Mouse (Mus musculus) neutrophil, adult 5-6 weeks (primary cell): ENCODE measurements around the gene Cep250. TPM values are rescaled to one million over a fixed set of nuclear protein-coding genes. Genes with fewer than 3 reads are reported as not detected.

Source experiments
- ATAC-seq: fragments of 151-379, 151-347 bp; 2 replicates; pipeline ENCODE4 v1.8.0; 2017; ENCODE audit warnings: mild to moderate bottlenecking, moderate TSS enrichment; ENCODE audit not compliant: insufficient number of reproducible peaks, poor library complexity, low FRiP score, severe bottlenecking; ENCODE audit errors: extremely low read depth
- total RNA-seq: library from RNA; stranded (forward); fragments of 200-1000 nt; gene quantifications from 2 replicates; pipeline ENCODE4 v1.2.3, GENCODE M21; 2017

Cep250 gene
- total RNA-seq, 1 experiment from 2014 or later, result 69.1 TPM

DNA sequence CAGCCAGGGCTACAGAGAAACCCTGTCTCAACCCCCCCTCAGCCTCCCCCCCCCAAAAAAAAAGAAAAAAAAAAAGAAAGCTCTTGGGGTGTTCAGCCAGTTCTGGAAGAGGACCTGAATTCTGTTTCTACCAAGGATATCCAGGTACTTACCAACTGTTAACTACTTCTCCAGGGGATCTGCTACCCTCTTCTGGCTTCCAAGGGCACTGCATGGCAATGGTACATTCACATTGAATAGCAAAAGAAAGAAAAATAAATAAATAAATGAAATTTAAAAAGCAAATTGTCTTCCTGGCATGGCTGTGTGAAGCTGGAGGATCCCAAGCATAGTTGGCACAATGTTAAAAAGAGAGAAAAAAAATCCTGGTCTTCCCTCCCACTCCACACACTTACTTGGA lies 4.3 kb upstream of the Cep250 start:
- no peak for ATAC-seq

DNA sequence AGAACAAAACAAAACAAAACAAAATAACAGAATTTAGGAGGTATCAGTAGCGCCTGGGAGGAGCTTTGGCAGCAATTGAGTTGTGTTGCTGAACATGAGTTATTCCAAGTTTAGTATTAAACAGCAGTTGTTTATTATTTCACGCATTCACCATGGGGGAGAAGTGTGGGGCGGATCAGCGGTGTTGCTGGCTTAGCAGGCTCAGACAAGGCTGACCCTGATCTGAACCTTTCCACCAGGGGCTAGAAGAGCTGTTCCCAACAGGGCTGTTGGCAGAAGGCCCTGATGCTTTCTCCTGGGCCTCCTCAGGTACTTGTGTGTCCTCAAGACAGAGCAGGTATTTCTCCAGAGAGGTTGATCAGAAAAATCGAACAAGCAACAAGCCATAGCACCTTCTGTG lies 3.7 kb downstream of the Cep250 start:
- no peak for ATAC-seq

DNA sequence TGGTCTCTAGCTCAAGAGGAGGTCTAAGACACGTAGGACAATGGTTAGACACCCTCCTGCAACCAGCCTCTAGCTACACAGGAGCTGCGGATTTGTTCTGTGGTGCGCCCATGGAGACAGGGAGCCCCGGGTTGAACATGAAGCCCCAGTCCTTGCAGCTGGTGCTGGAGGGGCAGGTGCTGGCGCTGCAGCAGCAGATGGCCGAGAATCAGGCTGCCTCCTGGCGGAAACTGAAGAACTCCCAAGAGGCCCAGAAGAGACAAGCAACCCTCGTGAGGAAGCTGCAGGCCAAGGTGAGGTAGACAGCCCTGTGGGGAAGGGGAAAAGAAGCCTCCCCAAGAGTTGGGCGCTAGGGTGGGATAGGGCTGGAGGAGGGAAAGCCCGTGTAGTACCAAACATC lies 5.6 kb downstream of the Cep250 start:
- no peak for ATAC-seq

DNA sequence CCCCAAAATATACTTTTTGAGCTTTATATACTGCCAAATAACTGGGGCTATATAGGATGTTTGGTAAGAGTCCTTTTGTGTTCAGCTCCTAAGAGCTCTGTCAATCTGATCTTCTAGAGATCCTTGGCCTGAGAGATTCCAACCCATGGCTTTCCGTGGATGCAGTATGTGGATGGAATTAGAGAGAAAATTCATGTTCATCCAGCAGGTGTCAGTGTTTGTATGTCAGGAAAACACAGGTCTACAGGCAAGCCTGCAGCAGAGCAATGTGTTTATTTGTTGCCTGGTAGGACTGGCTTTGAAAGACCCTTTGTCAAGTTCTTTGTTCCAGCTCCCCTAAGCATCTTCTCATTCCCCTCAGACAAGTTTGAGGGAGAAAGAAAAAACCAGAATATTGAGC lies 6.7 kb downstream of the Cep250 start:
- no peak for ATAC-seq

DNA sequence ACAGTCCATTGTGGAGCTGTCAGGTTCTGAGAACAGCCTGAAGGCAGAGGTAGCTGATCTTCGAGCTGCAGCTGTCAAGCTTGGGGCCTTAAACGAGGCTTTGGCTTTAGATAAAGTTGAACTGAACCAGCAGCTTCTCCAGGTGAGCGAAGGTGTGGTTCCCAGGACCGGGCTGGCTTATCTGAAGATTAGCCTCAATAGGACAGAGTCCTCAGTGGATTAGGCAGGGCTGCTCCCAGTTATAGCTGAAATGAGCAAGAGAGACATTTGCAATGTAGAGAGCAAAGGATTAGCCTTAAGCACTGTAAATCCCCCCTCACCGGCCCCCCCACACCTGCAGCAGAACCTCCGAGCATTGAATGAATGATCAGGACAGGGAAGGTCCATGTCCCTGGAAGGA lies 17.1 kb downstream of the Cep250 start:
- no peak for ATAC-seq

DNA sequence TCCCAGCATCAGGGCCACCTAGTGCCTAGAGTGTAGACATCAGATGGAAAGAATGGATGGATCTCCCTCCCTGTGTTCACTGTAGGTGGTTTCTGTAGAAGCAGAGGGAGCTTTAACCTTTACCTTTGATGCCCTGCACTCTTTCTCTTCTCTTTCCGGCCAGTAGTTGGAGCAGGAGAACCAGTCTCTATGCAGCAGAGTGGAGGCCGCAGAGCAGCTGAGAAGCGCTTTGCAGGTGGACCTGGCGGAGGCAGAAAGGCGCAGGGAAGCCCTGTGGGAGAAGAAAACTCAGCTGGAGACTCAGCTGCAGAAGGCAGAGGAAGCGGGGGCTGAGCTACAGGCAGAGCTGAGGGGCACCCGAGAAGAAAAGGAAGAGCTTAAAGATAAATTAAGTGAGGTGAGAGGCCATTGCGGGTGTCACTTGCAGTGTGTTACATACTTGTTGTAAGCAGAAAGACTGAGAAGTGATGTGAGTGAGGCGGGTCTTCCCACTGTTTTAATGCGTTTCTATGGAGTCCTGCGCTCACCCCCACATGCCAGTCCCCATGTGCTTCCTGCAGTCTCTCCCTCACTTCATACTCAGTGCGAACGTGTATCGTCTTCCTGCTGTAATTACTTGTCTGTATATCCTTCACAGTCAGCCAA lies 18.0 kb downstream of the Cep250 start:
- ATAC-seq, result peak; percentile 51; the same call in 1 of the 2 replicates

DNA sequence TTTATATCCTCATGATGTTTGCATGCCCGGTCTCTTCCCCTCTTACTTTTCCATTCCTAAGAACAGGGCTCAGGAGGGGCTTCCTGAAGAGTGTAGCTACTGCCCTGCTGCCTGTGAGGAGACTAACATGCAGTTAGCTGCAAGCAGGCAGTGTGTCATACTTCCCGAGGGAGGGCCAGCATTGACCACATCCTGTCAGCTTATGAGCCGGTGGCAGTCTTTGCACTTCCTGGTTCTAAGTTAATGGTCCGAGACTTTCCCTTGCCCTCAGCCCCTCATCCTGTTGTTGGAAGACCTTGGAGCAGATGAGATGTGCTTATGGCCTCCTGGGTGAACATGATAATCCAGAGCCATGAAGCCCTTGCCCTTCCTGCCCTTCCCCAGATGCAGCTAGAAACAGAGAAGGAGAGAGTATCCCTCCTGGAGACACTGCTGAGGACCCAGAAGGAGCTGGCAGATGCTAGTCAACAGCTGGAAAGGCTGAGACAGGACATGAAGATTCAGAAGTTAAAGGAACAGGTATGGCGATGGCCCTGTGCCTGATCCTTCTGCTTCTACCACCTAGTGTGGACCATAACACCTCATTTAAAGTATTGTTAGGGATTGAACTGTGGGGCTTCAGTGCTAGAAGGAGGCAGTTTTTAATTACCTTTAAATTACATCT lies 23.2 kb downstream of the Cep250 start:
- peak; percentile 93 for ATAC-seq

DNA sequence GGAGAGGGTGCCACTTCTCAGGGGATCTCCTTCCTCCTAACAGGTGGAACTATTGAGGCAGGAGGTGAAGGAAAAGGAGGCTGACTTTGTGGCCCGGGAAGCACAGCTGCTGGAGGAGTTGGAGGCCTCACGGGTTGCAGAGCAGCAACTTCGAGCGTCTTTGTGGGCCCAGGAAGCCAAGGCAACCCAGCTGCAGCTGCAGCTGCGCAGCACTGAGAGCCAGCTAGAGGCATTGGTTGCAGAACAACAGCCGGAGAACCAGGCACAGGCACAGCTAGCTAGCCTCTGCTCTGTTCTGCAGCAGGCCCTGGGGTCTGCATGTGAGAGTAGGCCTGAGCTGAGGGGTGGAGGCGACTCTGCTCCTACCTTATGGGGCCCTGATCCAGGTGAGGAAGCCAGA lies 29.5 kb downstream of the Cep250 start:
- no peak for ATAC-seq

DNA sequence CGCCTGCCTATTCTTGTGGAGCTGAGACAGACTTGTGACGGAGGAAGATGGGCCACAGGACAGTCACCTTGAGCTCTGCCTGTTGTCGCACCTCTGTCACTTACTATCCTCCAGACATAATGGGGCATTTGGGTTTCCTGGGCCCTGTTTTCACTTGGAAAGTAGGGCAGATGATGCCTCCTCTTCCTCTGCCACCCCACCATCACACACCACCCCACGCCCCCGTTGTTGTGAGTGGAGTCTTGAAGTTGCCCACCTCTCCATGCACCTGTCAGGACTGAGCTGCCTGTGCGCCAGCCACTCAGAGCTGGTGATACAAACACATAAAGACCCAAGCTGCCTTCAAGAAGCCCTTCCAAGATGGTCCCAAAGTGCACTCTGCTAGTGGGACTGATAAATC lies 30.9 kb downstream of the Cep250 start:
- no peak for ATAC-seq

DNA sequence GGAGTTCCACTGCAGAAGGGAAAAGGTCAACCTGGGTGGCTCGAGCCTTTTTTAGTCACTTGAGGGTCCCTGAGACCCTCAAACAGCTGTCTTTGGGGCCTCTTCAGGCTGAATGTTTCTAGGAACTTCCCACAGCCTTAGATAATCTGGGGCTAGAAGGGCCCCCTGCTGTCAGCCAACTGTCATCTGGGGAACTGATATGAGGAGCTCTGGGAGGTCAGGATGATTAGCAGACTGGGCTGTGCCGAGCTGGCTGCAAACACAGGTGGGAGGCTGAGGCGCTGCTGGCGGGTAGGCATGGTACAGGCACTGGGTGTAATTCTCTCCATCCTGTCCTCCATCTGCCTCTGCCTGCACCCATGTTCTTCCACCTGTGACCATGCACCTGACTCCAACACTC lies 32.8 kb downstream of the Cep250 start:
- ATAC-seq, result no peak

DNA sequence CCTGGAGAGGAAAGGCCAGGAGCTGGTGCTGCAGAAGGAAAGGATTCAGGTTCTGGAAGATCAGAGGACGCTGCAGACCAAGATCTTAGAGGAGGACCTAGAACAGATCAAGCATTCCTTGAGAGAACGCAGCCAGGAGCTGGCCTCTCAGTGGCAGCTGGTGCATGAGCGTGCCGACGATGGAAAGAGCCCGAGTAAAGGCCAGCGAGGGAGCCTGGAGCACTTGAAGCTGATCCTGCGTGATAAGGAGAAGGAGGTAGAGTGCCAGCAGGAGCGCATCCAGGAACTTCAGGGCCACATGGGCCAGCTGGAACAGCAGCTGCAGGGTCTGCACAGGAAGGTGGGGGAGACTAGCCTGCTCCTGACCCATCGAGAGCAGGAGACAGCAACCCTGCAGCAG lies 34.9 kb downstream of the Cep250 start:
- ATAC-seq, result no peak

DNA sequence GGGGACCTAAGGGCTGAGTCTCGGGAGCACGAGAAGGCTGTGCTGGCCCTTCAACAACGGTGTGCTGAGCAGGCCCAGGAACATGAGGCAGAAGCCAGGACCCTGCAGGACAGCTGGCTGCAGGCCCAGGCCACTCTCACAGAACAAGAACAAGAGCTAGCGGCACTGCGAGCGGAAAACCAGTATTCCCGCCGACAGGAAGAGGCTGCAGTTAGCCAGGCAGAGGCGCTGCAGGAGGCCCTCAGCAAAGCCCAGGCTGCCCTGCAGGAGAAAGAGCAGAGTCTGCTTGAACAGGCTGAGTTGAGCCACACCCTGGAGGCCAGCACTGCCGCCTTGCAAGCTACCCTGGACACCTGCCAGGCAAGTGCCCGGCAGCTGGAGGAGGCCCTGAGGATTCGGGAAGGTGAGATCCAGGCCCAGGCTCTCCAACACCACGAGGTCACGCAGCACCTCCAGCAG lies 35.6 kb downstream of the Cep250 start:
- ATAC-seq, result no peak

DNA sequence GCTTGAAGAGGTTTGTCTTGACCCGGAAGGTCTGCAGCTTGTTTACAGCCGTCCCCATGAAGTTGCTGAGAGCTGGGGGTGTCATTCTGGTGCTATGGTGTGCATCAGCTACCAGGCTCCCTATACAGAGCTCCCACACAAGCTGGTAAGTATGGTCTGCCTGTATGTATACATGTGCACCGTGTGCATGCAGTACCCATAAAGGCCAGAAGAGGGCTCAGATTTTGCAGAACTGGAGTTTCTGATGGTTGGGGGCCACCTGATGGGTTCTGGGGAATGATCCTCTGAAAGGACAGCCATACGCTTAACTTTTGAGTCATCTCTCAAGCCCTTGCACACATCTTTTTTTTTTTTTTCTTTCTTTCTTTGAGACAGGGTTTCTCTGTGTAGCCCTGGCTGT lies 49.1 kb downstream of the Cep250 start:
- ATAC-seq, result no peak

DNA sequence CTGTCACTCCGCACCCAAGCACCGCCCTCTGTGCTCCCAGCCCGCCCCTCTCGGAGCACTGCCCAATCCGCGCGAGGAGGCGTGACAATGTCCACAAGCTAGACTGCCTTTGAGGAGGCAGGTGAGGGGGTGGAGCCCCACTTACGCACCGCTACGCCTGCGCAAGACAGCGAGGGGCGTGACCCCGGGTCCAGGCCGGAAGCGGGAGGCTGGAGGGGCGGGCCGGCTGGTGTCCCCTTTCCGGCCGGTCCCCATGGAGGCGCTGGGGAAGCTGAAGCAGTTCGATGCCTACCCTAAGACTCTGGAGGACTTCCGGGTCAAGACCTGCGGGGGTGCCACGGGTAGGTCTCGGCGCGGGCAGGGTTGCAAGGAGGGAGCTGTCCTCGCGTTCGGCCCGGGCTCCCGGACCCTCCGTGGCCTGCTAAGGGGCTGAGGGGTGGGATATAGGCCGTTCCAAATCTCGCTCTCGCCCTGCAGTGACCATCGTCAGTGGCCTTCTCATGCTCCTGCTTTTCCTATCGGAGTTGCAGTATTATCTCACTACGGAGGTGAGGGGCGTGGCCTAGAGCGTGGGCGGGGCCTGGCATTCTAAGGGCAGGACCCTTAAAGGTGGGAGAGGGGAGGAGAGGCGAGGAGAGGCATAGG lies 51.8 kb downstream of the Cep250 start, which contains the start of the genes 6430550D23Rik and Ergic3:
Gene 6430550D23Rik (minus strand): TSS at position 90 of the 645 bp plus-strand sequence.
Gene Ergic3 (plus strand): TSS at position 158 of the 645 bp plus-strand sequence.
- ATAC-seq, result peak; percentile 99

DNA sequence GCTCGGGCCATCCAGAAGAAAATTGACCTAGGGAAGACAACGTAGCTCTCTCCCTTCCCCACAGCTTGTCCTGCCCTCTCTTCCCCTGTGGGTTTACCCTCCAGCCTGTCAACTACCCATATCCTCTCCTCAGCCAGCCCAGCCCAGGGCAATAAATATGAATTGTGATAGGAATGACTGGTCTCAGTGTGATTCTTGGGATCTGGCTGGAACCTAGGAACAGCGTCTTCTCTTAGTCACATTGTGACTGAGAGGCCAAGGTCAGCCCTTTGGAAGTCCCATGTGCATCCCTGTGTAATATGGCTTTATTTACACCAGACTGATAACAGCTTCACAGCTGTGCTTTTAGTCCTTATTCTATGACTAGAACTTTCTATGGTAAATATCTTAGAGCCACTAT lies 61.8 kb downstream of the Cep250 start:
- no peak for ATAC-seq

DNA sequence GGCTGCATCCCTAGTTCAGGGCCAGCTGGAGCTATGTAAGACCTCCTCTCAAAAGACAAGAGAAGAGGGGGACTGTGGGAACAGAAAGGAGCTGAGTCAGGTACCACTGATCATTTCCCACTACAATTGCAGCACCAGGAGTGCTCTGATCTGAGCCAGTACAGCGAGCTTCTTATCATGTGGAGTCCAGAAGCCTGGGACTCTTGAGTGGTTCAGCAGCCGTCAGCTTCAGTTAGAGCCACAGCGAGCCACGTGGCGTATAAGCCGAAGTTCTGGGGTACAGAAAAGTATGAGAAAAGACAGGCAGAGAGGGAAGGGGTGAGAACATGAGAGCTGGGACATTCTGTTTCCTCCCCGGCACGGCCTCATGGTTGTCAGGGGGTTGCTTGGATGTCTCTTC lies 65.0 kb downstream of the Cep250 start:
- no peak for ATAC-seq

DNA sequence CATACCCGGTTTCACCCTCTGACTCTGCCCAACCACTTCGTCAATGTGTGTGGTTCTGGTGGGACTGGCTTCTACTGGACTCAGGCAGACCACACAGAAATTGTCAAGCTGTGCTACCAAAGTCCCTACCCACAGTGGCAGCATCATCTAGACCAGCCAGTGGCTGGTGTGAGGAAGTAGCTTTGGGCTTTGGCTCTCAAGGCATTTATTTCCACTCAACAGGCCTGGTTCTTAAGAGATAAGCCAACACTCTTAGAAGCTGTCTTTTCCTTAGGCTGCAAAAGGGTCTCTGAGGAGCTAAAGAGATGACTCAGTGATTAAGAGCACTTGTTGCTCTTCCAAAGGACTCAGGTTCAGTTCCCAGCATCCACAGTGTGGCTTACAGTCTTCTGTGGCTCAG lies 65.5 kb downstream of the Cep250 start:
- no peak for ATAC-seq

DNA sequence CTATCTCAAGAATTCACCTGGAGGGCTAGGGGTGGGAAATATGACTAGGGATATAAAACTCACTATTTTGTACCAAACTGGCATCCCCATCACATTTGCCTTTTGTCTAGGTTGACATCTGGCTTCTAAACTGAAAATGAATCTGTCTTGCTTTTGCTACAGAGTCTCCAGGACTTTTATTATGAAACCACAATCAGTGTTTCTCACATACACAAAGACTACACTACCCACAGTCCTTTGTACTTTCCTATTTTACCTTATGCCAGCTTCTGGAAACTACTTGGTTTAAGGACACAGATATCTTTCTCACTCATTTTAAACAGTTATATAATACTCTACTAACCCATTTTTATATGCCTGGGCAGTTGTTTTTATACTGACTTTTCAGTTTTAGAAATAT lies 69.2 kb downstream of the Cep250 start:
- ATAC-seq, result no peak

DNA sequence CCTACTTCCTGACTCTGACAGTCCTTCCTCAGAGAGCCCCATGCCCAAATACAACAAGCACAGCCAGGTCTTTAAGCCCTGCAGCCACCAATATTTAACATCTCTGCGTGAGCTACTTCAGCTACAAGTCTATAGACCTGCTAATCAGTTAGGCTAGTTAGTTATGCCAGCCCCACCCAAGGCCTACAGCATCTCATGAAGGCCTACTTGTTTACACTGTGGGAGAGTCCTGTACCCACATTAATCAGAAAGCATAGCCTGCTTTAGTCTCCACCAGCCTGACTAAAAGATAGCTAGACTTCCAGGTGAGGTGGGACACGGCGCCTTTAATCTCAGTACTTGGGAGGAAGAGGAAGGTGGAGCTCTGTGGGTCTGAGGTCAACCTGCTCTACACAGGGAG lies 83.1 kb downstream of the Cep250 start:
- ATAC-seq, result no peak

DNA sequence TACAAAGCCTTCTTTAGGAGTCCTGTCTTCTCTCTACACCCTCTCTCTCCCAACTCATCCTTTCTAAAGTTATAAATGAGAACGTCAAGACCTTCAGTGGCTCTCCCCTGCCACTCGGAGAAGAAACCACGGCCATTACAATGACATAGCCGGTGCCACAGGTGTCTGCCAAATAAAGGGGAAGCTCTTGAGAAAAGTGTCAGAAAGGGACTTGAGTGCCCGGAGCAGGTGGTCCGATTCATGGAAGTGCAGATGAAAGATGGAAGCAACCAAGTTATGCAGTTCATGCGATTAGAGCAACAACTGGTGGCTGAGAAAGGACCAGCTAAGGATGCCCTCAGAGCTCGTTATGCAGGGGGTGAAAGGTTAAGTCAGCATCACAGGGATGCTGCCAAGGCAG lies 86.6 kb downstream of the Cep250 start:
- no peak for ATAC-seq
